Mouse (Mus musculus) limb, embryonic 14.5 days (tissue): ENCODE data around the gene Gdf1. TPM values are rescaled to one million over a fixed set of nuclear protein-coding genes. Genes with fewer than 3 reads are reported as not detected.

ENCODE experiments used
- ATAC-seq: fragments of 200-750 bp; cut with Nextera tagmentation; 2 replicates; pipeline ENCODE4 v1.8.0; 2017; ENCODE audit warnings: low read depth, moderate number of reproducible peaks, moderate TSS enrichment; ENCODE audit not compliant: low FRiP score
- DNase-seq: peaks from one replicate; pipeline ENCODE4 v3.0.0-alpha.2; 2015; ENCODE audit warnings: low spot score
- H3K27ac ChIP-seq: fragments of 300-500 bp; sonication (generic); replicated peaks from 2 replicates; pipeline ENCODE4 v1.5.1; 2014; ENCODE audit warnings: low read depth, mild to moderate bottlenecking, low read length, moderate library complexity, mixed read lengths
- H3K27me3 ChIP-seq: fragments of 300-500 bp; sonication (generic); 2 replicates; pipeline ENCODE4 v1.6.1; 2014; ENCODE audit warnings: low read length, mixed read lengths; ENCODE audit not compliant: control insufficient read depth, insufficient read depth
- H3K36me3 ChIP-seq: fragments of 300-500 bp; sonication (generic); 2 replicates; pipeline ENCODE4 v1.6.1; 2014; ENCODE audit warnings: mild to moderate bottlenecking, low read length, moderate library complexity, mixed read lengths; ENCODE audit not compliant: control insufficient read depth, insufficient read depth
- H3K4me1 ChIP-seq: fragments of 300-500 bp; sonication (generic); 2 replicates; pipeline ENCODE4 v1.6.1; 2014; ENCODE audit warnings: antibody characterized with exemption, low read length, mixed read lengths; ENCODE audit not compliant: control insufficient read depth, insufficient read depth
- H3K4me2 ChIP-seq: fragments of 300-500 bp; sonication (generic); replicated peaks from 2 replicates; pipeline ENCODE4 v1.6.1; 2014; ENCODE audit warnings: low read depth, mild to moderate bottlenecking, low read length, moderate library complexity; ENCODE audit not compliant: severe bottlenecking
- H3K4me3 ChIP-seq: fragments of 300-500 bp; sonication (generic); replicated peaks from 2 replicates; pipeline ENCODE4 v1.5.1; 2014; ENCODE audit warnings: low read length
- H3K9ac ChIP-seq: fragments of 300-500 bp; sonication (generic); 2 replicates; pipeline ENCODE4 v1.6.1; 2014; ENCODE audit warnings: mild to moderate bottlenecking, low read depth, low read length, moderate library complexity; ENCODE audit not compliant: severe bottlenecking
- H3K9me3 ChIP-seq: fragments of 300-500 bp; sonication (generic); 2 replicates; pipeline ENCODE4 v1.6.1; 2016; ENCODE audit warnings: low read length; ENCODE audit not compliant: control insufficient read depth
- POLR2A ChIP-seq: fragments of 200-500 bp; IDR thresholded peaks from 2 replicates; pipeline ENCODE4 v1.8.0; 2012; ENCODE audit warnings: inconsistent platforms, mild to moderate bottlenecking, moderate library complexity, borderline replicate concordance; ENCODE audit not compliant: insufficient read depth, insufficient read length; ENCODE audit errors: extremely low read depth
- whole genome bisulfite sequencing: fragments of 180-500 bp; shearing (Covaris S2); extraction: QIAGEN DNeasy Blood & Tissue Kit; methylation state at CpG from one replicate; pipeline ENCODE4 v1.1.7; 2014; 5-methylcytosine and 5-hydroxymethylcytosine counted together
- polyA plus RNA-seq, 2 experiments: library from polyadenylated mRNA; depleted of rRNA in 1 of 2; stranded (reverse) in 1 of 2; unstranded in 1 of 2; fragments of >200 nt; fragmentation: Nextera tagmentation in 1 of 2; extraction: Ambion mirVana in 1 of 2; gene quantifications; 2 replicates each; pipeline versions ENCODE4 v1.2.1 to v1.2.3; 2012 to 2014

Gdf1 gene
- polyA plus RNA-seq (2012; rRNA removed): 5.4 and 5.7 TPM in 2 replicates
- 1.2 TPM in 2 replicates for polyA plus RNA-seq (2014; fragmentation: Nextera tagmentation; extraction: Ambion mirVana)

DNA sequence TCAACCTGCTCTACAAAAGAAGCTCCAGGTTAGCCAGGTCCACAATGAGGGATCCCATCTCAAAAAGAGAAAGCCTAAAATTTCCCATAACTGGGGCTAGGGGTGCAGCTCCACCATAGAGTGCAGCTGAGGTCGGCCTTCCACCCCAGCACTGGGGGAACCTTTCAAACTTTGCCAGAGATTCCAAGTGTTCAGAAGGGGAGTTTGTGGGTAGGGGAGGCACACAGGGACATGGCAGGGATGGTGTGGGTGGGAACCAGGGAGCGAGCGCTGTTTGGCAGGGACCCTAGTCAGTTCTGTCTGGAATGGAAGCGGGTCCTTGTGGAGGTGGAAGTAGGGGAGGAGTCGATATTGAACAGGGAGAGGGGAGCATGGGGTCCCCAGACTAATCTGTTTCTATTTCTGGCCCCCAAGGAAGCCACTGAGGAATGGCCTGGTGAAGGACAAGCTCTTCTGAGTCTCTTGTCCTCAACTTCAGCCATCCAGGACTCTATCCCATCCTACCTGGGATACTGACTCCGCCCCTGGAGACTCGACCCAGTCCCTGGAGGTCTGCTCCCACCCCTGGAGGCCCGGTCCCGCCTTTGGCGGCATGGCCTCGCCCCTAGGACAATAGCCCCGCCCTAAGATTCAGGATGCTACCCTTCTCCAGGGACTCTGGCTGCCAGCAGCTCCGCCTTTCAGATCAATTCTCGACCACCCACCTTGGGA lies at the start of gene Gdf1:
Gdf1 (plus strand) TSS at position 694 of the 711 bp plus-strand sequence.
- peak within 1 kb of the TSS; percentile 6; the same call in 1 of the 2 replicates for H3K4me3 ChIP-seq
- H3K4me1 ChIP-seq: peaks cover 16% of the 10 kb centered on the region
- DNase-seq (no peak), ATAC-seq (no peak)
- 33% methylated on average over 12 of the region's 14 CpGs for WGBS
- H3K9me3 ChIP-seq: no peaks in the 10 kb centered on the region
- no peak within 1 kb of the TSS for H3K27ac ChIP-seq
- no peaks in the 10 kb centered on the region for H3K27me3 ChIP-seq
- H3K4me2 ChIP-seq: peak within 1 kb of the TSS; percentile 34
- H3K9ac ChIP-seq: 0 out of 2 replicates have a peak within 1 kb of the TSS, but pooled peaks have one; percentile 12
- H3K36me3 ChIP-seq: peaks cover 61% of the 10 kb centered on the region
- TF ChIP-seq POLR2A: no peak

DNA sequence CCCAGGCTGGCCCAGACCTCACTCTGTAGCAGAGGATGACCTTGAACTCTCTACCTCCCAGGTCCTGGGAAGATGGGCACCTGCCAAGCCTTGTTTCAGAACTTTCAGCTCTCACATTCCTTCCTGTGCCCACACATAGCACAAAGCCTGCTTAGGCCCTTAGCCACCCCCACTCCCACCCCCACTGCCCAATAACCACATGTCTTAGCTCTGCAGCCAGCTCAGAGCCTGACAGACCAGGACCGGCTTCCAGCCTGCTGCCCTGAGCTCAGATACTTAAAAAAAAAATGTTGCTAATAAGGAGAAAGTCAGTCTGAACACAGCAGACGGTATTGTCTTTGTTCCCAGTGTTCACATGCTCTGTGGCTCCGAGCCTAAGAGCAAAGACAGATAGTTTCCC lies 48.6 kb upstream of the Gdf1 start:
- WGBS: 38% methylated on average over 3 of the region's 3 CpGs
- Histone ChIP-seq H3K9me3 (no peaks in the 10 kb centered on the region), H3K27ac (no peak overlapping the region), H3K9ac (no peak overlapping the region), H3K4me1 (peaks cover 7% of the 10 kb centered on the region), H3K4me2 (no peak overlapping the region), H3K36me3 (peaks cover 10% of the 10 kb centered on the region), H3K4me3 (no peak overlapping the region), H3K27me3 (no peaks in the 10 kb centered on the region)
- TF ChIP-seq POLR2A: no peak
- ATAC-seq: no peak
- DNase-seq: no peak

DNA sequence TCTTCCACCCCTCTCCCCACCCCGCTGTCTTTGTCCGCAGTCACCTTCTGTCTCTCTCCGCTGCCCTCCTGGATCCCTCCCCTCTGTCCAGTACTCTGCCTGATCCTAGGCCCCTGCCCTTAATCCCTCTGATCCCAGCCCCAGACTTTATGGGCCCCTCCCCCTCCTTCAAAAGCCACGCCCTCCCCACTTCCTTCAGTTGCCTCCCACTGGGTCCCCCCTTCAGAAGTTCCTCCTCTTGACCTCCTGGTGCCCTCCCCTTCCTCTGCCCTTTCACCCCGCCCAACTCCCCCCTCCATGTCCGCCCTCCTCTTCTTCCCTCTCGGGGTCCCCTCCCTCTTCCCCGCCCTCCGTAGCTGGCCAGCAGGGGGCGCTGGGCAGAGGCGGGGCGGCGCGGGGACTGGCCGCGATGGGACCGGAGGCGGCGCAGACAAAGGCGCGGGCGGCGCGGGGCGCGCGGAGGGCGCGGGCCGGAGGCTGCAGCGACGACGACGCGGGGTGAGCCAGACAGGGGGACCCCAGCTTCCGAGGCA lies 46.9 kb upstream of the Gdf1 start, which contains the start of gene Homer3:
Homer3 (plus strand) TSS at position 225 of the 533 bp plus-strand sequence.
- Histone ChIP-seq H3K9ac (peak within 1 kb of the TSS; percentile 94), H3K27ac (peak within 1 kb of the TSS; percentile 82), H3K9me3 (no peaks in the 10 kb centered on the region), H3K4me3 (peak within 1 kb of the TSS; percentile 85), H3K36me3 (peaks cover 27% of the 10 kb centered on the region), H3K4me2 (peak within 1 kb of the TSS; percentile 75), H3K27me3 (no peaks in the 10 kb centered on the region), H3K4me1 (peaks cover 7% of the 10 kb centered on the region)
- peak; percentile 90 for ATAC-seq
- peak; percentile 79 for DNase-seq
- 1% methylated on average over 12 of the region's 36 CpGs for WGBS
- TF ChIP-seq POLR2A: peak; percentile 80; the same call in 1 of the 2 replicates

DNA sequence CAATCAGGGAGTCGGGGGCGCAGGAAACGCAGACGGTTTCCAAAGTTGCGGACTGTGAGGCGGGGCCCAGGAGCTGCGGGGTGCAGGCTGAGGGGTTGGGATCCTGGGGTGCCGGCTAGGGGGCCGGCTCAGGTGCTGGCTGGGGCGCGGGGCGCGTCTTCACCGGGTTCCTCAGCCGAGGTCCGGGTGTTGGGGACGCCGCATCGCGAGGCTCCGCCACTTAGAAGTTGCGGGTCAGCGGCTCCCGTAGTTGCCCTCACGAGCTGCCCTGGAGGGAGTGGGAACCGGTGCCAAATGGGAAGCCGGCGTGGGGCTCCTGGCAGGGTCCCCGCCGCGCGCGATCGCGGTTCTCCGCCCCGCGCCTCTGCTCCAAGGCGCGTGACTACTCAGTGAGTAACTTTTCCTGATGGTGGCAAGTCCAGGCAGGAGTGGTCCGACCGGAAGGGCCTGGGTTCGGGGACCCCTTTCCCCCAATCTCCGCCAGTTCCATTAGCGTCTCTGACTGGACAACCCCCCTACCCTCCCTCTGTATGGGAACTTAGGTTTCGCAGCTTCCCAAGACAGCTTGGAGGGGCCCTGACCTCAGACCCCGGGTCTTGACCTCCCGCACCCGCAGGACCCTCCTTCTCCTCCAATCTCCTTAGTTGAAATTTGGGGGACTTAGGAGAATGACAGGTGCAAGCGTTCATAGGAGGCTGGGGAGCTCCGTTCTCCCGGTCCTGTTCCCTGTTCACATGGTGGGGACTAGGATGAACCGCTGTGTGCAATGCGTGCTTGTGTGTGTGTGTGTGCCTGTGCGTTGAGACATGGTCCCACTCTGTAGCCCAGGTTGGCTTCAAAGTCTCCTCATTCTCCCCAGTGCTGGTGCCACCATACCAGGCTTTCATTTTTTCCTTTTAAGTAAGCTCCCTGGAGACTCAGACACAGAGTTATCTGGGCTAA lies 46.2 kb upstream of the Gdf1 start:
- H3K4me3 ChIP-seq: peak overlapping the region; percentile 85
- H3K27ac ChIP-seq: peak overlapping the region; percentile 82
- H3K27me3 ChIP-seq: no peaks in the 10 kb centered on the region
- H3K4me1 ChIP-seq: peaks cover 4% of the 10 kb centered on the region
- 2% methylated on average over 46 of the region's 55 CpGs for WGBS
- H3K36me3 ChIP-seq: peaks cover 30% of the 10 kb centered on the region
- TF ChIP-seq POLR2A: no peak
- peak overlapping the region; percentile 94 for H3K9ac ChIP-seq
- no peak for DNase-seq
- H3K9me3 ChIP-seq: no peaks in the 10 kb centered on the region
- peak; percentile 65 for ATAC-seq
- peak overlapping the region; percentile 75 for H3K4me2 ChIP-seq

DNA sequence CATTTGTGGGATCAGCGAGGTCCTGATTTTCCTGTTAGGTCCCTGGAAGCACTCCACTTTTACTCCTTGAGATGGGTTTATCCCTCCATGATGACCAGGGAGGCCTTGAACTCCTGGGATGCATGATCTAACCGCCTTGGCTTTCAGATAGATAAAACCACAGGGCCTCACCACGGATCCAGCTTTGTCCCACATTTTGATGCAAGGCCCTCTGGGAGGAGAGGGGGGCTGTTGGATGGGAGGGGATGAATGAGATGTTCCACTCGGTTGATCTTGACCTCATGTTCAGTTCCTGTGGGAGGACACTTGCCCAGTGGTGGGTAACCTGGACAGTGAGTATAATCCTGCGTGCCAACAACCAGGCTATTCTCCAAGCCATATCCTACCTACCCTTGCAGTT lies 45.2 kb upstream of the Gdf1 start:
- no peaks in the 10 kb centered on the region for H3K27me3 ChIP-seq
- no peak overlapping the region for H3K27ac ChIP-seq
- H3K4me2 ChIP-seq: 0 out of 2 replicates have a peak overlapping the region, but pooled peaks have one; percentile 21
- peaks cover 4% of the 10 kb centered on the region for H3K4me1 ChIP-seq
- ATAC-seq (no peak), DNase-seq (no peak)
- H3K4me3 ChIP-seq: no peak overlapping the region
- TF ChIP-seq POLR2A: no peak
- peaks cover 40% of the 10 kb centered on the region for H3K36me3 ChIP-seq
- no peak overlapping the region for H3K9ac ChIP-seq
- no peaks in the 10 kb centered on the region for H3K9me3 ChIP-seq
- 80% methylated on average over 5 of the region's 5 CpGs for WGBS
